Mouse (Mus musculus): ENCODE measurements around the gene Nek7.

The Nek7 gene

GRCm38 (mm10) chr1:138571038-138571441 lies 48.9 kb downstream of the Nek7 start:
- no peak for DNase-seq (ENCODE audit: low read depth, low spot score)

DNA sequence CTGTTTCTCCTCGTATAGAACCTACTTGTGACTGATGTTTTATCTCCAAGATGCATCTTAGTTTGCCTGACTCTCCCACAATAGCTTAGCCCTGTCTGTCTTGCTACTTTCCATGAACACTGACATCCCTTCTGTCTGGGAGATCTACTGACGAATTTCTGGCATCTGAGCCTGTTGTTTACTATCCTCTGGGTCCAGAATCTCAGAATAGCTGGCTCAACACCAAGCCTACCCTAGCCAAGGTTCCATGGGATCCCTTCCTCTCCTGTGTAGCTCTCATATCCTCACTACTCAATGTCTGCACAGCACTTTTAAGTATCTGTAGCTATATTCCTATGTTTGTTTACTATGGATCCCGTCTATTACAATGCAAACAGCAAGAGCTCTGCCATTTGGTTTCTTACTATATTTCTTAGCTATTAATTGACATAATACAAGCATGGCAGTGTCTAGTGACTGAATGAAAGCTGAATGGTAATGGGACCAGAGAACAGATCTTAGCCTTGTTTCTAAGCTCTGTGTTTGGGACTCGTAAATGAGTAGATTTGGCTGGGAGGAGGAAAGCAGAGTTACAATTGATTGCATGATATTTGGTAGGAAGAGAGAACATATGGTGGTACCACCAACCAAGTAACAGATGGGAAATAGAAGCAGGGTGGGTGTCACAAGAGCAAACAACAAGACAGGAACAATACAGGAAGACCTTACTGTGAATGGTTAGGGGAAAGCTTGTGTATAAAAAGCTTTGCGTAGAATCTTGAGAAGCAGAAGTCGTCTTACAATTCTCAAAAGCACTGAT lies 51.3 kb downstream of the Nek7 start:
- no peak for DNase-seq (ENCODE audit: low read depth, low spot score)

GRCm38 (mm10) chr1:138567946-138568345 lies 52.0 kb downstream of the Nek7 start:
- DNase-seq (ENCODE audit: low read depth, low spot score): no peak

DNA sequence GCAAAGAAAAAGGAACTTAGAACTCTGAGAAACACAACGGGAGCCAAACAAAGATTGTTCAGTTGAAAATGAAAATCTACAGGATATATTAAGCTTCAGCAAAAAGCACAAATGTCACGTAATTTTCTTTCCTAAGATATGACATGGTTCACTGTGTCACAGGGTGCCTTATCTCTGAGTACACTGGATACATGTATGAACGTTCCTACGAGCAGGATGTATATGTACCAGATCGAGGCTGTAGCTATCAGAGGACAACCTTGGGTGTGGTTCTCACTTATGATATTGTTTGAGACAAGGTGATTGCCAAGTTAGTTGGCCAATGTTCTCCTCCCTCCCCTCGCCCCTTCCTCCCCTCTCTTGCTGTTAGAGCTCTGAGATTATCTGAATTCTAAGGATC lies 55.3 kb downstream of the Nek7 start:
- DNase-seq (ENCODE audit: low read depth, low spot score): no peak

DNA sequence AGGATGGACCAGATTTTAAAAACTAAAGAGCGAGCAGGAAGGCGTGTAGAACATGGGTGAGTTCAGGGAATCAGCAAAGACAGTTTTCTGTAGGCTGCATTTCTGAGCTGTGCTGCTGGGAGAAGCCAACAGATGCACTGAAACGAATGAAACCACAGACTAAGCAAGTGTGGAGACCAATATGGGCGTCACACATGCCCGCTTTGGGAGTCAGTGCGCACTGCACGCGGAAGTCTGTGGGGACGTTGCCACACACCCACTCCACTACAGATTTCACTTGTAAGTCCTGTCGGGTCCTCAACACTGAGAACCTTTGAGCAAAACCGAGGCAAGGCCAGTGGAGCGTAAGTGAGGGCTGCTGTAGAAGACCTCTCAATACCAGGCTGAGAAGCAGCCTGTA lies 59.2 kb downstream of the Nek7 start:
- DNase-seq (ENCODE audit: low read depth, low spot score): no peak

DNA sequence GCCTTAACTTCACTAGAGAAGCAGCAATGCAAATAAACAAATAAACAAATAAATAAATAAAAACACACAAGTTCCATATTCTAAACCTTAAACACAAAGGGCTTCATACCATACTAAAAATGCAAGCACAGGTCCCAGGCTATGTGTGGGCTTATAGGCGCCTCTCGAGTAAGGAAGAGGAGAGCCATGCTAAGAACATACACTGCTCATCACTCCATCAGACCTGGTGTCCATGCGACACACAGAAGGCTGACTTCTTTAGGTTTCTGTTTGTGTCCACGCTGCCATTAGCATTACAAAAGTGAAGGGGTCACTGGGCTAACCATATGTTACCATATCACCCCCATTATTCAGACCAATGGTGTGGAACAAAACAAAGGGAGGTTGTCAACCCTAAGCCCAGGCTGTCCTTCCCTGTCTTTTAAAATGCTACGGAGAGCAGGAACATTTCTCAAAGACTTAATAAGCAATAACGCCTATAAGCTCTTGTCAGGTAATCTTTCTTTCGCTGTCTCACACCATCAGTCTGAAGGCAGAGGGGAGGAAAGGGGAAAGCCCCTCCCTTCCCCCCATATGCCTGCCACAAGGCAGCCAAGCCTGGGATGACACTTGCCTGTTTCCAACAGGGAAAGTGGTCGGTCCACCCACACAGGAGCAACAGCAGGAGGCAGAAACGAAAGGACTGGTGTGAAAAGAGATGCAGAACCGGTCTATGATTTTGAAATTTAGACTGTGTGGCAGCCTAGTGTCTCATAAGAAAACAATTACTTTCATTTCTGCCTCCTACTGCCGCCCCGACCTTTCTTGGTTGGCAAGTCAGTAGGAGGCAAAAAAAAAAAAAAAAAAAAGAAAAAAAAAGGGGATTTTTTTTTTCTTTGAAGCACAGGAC lies 60.5 kb downstream of the Nek7 start:
- DNase-seq (ENCODE audit: low read depth, low spot score): no peak

GRCm38 (mm10) chr1:138558342-138558741 lies 61.6 kb downstream of the Nek7 start:
- no peak for DNase-seq (ENCODE audit: low read depth, low spot score)

- no peak for DNase-seq (ENCODE audit: low read depth, low spot score)
These were observed 65.0 kb downstream of the Nek7 start for GRCm38 (mm10) chr1:138554926-138555325.

DNA sequence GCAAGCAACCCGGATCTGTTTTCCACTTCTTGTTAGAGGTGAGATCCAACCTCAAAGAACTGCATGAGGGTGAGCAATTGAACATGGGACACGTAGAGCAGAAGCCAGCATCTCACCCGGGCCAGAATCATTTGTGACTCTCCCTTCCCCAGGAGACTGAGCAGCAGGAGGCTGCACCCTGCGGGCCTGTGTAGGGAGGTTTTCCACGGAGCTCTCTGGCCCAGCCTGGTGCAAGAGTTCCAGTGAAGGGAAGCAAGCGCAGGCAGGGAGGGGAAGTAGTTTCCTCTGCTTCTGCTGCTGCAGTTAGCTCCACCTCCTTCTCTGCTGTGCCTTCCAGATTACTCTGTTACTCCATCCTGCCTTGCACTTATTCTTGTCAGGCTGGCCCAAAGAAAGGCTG lies 69.8 kb downstream of the Nek7 start:
- no peak for DNase-seq (ENCODE audit: low read depth, low spot score)

- DNase-seq (ENCODE audit: low read depth, low spot score): no peak
These were observed 77.8 kb downstream of the Nek7 start for GRCm38 (mm10) chr1:138542170-138542515.

- no peak for DNase-seq (ENCODE audit: low read depth, low spot score)
These were observed 78.3 kb downstream of the Nek7 start for GRCm38 (mm10) chr1:138541495-138542169.

DNA sequence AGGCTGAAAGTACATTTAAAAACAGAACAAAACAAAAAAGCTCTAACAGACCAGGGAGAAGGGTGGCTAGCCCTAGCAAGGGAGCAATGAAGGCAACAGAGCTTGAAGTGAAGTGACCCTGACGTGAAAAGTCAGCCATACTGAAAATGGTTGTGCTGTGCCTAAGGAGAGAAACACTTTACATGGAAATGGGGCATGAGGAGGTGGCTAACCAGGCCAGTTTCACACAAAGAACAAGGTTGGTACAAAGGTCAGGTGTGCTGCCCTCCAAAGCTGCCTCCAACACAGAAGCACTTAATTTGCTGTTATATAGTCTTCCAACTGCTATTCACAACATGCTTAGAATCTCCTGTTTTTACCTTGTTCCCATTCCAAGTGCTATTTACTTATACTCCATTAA lies 80.2 kb downstream of the Nek7 start:
- no peak for DNase-seq (ENCODE audit: low read depth, low spot score)

DNA sequence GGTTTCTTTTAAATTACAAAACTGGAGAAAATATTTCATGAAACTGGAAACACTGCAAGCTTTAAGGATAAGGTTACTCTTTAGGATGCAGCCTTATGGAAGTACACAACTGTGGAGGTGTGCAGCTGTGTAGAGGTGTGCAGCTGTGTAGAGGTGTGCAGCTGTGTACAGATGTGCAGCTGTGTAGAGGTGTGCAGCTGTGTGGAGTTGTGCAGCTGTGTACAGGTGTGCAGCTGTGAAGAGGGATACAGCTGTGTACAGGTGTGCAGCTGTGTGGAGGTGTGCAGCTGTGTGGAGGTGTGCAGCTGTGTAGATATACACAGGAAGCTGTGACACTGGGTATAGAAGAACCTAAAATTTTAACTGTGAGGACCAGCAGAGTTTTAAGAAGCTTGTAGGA lies 81.7 kb downstream of the Nek7 start:
- DNase-seq (ENCODE audit: low read depth, low spot score): no peak

- DNase-seq (ENCODE audit: low read depth, low spot score): no peak
These were observed 84.0 kb downstream of the Nek7 start for GRCm38 (mm10) chr1:138535758-138536574.

DNA sequence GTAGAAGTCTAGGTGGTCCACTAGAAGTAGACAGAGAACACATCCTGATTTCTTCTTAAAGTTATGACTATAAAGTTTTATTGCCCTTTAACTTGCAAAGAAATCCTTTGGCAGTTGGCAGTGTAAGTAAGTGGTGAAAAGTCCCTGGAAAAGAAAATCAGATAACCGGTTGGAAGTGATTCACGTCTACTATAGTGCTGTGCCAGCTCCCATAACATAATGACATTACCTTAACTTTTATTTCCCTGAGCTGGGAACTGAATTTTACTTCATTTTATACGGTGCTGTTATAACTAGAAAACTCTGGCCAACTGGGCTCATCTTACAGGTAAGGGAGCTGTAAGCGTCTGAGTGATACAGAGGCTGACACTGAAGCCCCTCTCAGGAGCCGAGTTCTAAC lies 89.3 kb downstream of the Nek7 start:
- no peak for DNase-seq (ENCODE audit: low read depth, low spot score)

GRCm38 (mm10) chr1:138523962-138524361 lies 96.0 kb downstream of the Nek7 start:
- DNase-seq (ENCODE audit: low read depth, low spot score): no peak

DNA sequence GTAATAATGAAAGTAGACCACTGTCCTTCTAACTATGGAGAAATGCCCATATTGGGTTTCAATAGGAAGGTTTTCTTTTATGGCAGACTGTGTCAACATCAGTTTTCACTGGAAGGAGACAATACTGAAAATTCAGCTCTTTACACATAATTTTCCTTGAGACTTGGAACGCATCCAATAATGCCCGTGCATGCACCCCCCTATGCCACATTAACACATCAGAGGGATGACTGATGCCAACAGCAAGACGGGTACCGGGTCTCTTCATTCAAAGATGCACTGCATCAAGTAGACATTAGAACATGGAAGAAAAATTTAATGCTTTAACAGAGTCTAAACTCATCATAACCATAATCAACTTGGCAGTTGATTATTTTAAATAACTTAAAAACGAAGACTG lies 101.7 kb downstream of the Nek7 start:
- DNase-seq (ENCODE audit: low read depth, low spot score): no peak

DNA sequence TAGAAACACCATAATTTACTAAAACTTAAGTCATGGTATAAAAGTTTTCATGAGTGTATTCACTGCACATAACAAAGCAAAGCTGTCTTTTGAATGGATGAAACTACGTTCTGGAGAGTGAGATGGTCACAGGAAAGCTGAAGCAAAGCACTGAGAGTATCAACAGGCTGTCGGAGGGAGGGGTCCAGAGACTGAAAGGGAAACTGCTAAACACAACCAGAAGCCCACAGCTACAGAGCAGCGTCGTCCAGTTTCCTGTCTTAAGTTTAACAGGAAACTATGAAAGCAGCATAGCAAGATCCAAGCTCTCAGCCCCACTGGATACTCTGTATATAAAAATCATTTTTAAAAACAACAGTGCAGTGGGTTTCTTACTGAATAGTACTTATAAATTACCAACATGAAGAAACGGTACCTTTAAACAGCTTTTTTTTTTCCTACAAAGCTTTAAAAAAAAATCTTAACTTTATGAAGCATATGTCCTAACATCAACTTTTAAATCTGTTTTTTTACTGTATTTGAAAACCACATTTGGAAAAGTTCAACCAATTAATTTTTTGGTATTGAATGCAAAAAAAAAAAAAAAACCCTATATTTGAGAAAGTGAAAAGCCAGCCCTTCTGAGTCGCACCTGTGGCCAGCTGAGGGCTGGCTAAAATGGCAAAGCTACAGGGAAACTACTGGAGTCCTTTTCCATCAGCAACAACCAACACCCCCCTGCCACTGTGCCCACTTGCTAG lies 102.4 kb downstream of the Nek7 start:
- no peak for DNase-seq (ENCODE audit: low read depth, low spot score)

DNA sequence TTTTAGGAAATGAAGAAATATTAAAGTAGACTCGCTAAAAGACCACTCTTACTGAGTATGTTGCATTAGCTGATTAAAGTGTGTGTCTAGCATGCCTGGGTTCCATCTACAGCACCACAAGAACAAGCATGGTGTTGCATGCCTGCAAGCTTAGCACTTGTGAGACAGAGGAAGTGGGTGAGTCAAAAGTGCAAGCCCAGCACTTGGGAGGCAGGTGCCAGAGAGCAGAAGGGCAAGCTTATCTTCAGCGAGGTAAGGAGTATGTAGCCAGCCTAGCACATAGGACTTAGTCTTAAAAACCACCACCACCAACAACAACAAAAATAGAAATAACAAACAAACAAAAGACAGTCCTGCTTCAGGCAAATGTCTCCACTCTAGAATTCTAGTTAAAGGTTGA lies 103.0 kb downstream of the Nek7 start:
- no peak for DNase-seq (ENCODE audit: low read depth, low spot score)

GRCm38 (mm10) chr1:138515362-138515761 lies 104.6 kb downstream of the Nek7 start:
- DNase-seq (ENCODE audit: low read depth, low spot score): no peak

DNA sequence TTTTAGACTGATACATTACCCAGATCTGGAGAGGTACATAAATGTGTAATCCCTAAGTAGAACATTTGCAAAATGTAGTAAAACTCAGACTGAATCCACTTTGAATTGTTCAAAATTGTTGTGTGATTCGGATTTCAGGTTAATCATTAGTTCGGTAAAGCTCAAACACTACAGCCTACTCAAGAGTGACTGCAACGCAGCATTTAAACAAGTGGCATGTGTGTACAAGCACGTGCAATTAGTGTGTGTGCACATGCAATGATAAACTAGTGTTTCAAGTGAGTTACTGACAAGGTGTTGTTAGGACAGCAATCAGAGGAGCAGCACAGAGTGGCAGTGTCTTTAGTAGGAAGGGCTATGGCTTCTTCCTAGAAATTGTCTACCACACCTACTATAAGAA lies 106.0 kb downstream of the Nek7 start:
- no peak for DNase-seq (ENCODE audit: low read depth, low spot score)

All from brain, embryonic 18.5 days (tissue).